Mouse (Mus musculus): ENCODE data around the gene Pacsin3. TPM values are rescaled to one million over a fixed set of nuclear protein-coding genes. Genes with fewer than 3 reads are reported as not detected.

Gene Pacsin3
- polyA plus RNA-seq, 1 experiment from 2014 or later = 16.4 TPM

DNA sequence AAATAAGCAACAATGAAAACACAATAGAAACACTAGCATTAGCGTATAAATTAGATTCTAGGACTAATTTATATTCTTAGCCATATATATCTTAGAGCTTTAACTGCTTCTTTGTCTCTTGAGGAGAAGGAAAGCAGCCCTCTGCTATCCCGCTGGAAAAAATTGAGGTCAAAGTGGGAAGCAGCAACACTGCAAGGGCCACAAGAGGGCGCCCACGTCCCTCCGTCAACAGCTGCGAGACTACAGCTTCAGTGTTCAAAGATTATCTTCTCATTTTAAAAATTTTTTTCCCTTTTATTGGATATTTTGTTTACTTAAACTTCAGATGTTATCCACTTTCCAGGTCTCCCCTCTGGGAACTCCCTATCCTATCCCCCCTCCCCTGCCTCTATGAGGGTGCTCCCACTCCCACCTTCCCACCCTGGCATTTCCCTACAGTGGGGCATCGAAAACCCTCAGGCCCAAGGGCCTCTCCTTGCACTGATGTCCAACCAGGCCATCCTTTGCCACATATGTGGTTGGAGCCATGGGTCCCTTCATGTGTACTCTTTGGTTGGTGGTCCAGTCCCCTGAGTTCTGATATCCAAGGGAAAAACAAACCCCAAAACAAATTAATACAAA, 30.2 kb downstream of the Pacsin3 start:
- H3K36me3 ChIP-seq (ENCODE audit: control insufficient read depth, insufficient read depth, low read length) = no peaks in the 10 kb centered on the region
- H3K4me2 ChIP-seq (replicated peaks; ENCODE audit: low read depth, low read length) = no peak overlapping the region
- ATAC-seq (ENCODE audit: low FRiP score) = peak; percentile 53; the same call in 1 of the 2 replicates
- DNase-seq (ENCODE audit: low spot score) = peak; percentile 88
- no peak overlapping the region for H3K4me3 ChIP-seq (ENCODE audit: low read depth, low read length)
- no peak overlapping the region for H3K27ac ChIP-seq (ENCODE audit: low read depth, low read length)
- no peak overlapping the region for H3K9ac ChIP-seq (ENCODE audit: low read depth, low read length)
- no peaks in the 10 kb centered on the region for H3K9me3 ChIP-seq (ENCODE audit: control insufficient read depth, low read length)
- H3K27me3 ChIP-seq (ENCODE audit: control insufficient read depth, insufficient read depth, low read length) = no peaks in the 10 kb centered on the region
- WGBS = 15% methylated on average over 7 of the region's 7 CpGs
- H3K4me1 ChIP-seq (replicated peaks; ENCODE audit: control insufficient read depth, insufficient read depth, low read length) = no peaks in the 10 kb centered on the region

DNA sequence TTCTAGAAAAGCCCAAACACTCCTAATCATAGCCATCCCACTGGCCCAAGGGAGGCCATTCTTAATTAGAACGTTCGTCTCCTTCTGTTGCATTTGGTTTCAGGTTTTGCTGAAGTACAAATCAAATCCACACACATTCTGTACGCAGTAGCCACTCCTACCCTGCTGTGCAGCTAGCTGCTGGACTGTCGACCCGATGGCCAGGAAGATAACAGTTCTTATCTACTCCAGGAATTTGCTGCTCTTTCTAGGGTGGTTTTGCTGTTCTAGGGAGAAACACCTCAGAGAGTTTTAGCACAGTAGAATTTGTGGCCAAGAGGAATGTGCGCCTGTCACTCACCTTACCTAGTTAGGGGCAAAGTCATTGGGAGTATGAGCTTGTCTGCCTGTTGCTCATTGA, 31.8 kb downstream of the Pacsin3 start:
- Histone ChIP-seq H3K27me3 (ENCODE audit: control insufficient read depth, insufficient read depth, low read length) (no peaks in the 10 kb centered on the region), H3K9ac (ENCODE audit: low read depth, low read length) (no peak overlapping the region), H3K9me3 (ENCODE audit: control insufficient read depth, low read length) (no peaks in the 10 kb centered on the region), H3K4me1 (replicated peaks; ENCODE audit: control insufficient read depth, insufficient read depth, low read length) (no peaks in the 10 kb centered on the region), H3K4me3 (ENCODE audit: low read depth, low read length) (no peak overlapping the region), H3K27ac (ENCODE audit: low read depth, low read length) (no peak overlapping the region), H3K36me3 (ENCODE audit: control insufficient read depth, insufficient read depth, low read length) (no peaks in the 10 kb centered on the region), H3K4me2 (replicated peaks; ENCODE audit: low read depth, low read length) (no peak overlapping the region)
- 83% methylated on average over 6 of the region's 6 CpGs for WGBS
- ATAC-seq (ENCODE audit: low FRiP score) = no peak
- DNase-seq (ENCODE audit: low spot score) = no peak

DNA sequence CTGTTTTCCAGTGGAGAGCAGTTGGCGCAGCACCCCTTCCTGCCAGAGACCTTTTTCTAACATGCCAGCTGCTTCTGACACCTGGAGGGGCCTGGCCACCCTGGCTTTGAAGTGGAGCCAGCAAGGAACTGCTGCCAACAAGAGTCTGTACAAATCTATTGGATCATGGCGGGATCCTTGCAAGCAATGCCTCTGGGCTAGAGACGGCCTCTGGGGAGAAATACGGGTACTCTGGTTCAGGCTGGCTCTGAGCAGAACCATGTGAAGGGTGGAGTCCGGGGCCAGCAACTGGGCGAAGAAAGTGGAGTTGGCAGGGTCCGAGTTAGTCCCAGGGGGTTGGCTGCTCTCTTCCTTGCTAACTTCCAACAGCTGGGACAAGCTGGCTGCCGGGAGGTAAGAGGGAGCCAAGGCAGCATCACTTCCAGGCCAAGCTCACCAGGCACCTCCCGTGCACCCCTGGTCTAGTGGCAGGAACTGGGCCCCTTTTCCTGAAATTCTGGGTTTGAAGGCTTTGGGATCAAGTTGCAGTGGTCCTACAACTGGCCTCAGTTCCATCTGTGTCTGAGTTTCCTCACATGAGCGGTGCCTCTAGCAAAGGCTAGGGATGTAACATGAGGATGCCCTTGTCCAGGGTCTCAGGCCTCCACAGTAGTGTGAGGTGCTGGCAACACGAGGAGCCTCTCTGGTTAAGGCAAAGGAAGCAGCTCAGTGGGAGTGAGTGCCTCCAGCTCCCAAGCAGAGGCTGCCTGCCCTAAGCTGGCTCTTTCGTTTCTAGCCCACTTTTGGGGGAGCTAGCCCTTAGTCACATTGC, 35.6 kb downstream of the Pacsin3 start:
- Histone ChIP-seq H3K27ac (ENCODE audit: low read depth, low read length) (no peak overlapping the region), H3K9me3 (ENCODE audit: control insufficient read depth, low read length) (no peaks in the 10 kb centered on the region), H3K4me2 (replicated peaks; ENCODE audit: low read depth, low read length) (no peak overlapping the region), H3K4me3 (ENCODE audit: low read depth, low read length) (no peak overlapping the region), H3K36me3 (ENCODE audit: control insufficient read depth, insufficient read depth, low read length) (no peaks in the 10 kb centered on the region), H3K9ac (ENCODE audit: low read depth, low read length) (no peak overlapping the region), H3K4me1 (replicated peaks; ENCODE audit: control insufficient read depth, insufficient read depth, low read length) (no peaks in the 10 kb centered on the region), H3K27me3 (ENCODE audit: control insufficient read depth, insufficient read depth, low read length) (no peaks in the 10 kb centered on the region)
- DNase-seq (ENCODE audit: low spot score) = no peak
- WGBS = 71% methylated on average over 12 of the region's 12 CpGs
- ATAC-seq (ENCODE audit: low FRiP score) = no peak

DNA sequence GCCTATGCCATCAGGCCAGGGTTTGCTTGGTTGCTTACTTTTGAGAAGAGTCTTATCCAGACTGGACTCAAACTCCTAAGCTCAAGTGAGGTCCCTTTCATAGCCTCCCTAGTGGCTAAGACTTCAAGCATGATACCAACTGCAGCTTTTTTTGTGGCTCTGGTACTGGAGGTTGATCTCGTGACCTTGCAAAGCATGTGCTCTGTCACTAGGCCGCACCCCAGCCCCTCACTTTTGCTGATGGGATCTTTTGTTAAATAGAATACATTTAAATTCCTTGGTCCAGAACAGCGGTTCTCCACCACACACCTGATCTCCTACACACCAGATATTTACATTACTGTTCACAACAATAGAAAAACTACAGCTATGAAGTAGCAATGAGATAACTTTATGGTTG, 38.5 kb downstream of the Pacsin3 start:
- Histone ChIP-seq H3K9ac (ENCODE audit: low read depth, low read length) (no peak overlapping the region), H3K4me2 (replicated peaks; ENCODE audit: low read depth, low read length) (no peak overlapping the region), H3K27ac (ENCODE audit: low read depth, low read length) (no peak overlapping the region), H3K4me1 (replicated peaks; ENCODE audit: control insufficient read depth, insufficient read depth, low read length) (no peaks in the 10 kb centered on the region), H3K36me3 (ENCODE audit: control insufficient read depth, insufficient read depth, low read length) (no peaks in the 10 kb centered on the region), H3K27me3 (ENCODE audit: control insufficient read depth, insufficient read depth, low read length) (no peaks in the 10 kb centered on the region), H3K9me3 (ENCODE audit: control insufficient read depth, low read length) (no peaks in the 10 kb centered on the region), H3K4me3 (ENCODE audit: low read depth, low read length) (no peak overlapping the region)
- ATAC-seq (ENCODE audit: low FRiP score) (no peak), DNase-seq (ENCODE audit: low spot score) (no peak)
- WGBS = 91% methylated on average over 3 of the region's 3 CpGs

DNA sequence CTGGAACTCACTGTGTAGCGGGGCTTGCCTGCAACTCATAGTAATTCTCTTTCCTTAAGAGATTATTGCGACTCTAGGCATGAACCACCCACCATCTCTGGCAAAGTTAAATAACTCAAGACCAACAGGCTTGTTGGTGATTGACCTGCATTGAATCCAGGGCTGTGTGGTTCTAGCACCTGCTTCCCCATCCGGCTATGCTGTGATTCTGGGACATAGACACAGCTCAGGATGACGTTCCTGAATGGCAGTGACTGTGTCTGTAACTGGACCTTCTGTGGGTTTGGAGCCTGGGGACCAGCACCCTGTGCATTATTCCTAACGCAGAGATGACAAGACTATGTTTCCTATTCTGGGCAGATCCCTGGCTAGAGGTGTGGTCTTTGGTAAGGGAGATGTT, 40.1 kb downstream of the Pacsin3 start:
- no peaks in the 10 kb centered on the region for H3K9me3 ChIP-seq (ENCODE audit: control insufficient read depth, low read length)
- ATAC-seq (ENCODE audit: low FRiP score) (no peak), DNase-seq (ENCODE audit: low spot score) (no peak)
- 89% methylated on average over 5 of the region's 5 CpGs for WGBS
- no peak overlapping the region for H3K4me2 ChIP-seq (replicated peaks; ENCODE audit: low read depth, low read length)
- H3K4me1 ChIP-seq (replicated peaks; ENCODE audit: control insufficient read depth, insufficient read depth, low read length) = no peaks in the 10 kb centered on the region
- no peak overlapping the region for H3K4me3 ChIP-seq (ENCODE audit: low read depth, low read length)
- H3K36me3 ChIP-seq (ENCODE audit: control insufficient read depth, insufficient read depth, low read length) = no peaks in the 10 kb centered on the region
- no peak overlapping the region for H3K9ac ChIP-seq (ENCODE audit: low read depth, low read length)
- no peaks in the 10 kb centered on the region for H3K27me3 ChIP-seq (ENCODE audit: control insufficient read depth, insufficient read depth, low read length)
- H3K27ac ChIP-seq (ENCODE audit: low read depth, low read length) = no peak overlapping the region

DNA sequence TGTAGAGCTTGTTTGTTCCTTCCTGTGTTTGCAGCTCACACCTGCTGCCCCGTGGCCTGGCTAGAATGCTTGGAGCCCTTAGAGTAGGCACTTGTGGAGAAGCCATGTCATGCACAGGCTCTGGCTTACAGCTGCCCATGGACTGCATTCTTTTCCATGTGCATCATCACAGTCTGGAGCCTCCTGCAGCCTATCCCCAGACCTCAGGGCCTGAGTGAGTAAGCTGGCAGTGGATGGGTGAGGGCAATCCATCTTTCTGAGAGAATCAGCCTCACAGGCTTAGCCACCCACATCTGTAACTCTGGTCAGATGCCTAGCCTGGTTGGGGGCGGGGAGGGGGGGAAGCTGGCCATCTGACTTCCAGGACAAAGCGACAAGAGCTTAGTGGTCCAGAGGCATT, 43.4 kb downstream of the Pacsin3 start:
- Histone ChIP-seq H3K4me2 (replicated peaks; ENCODE audit: low read depth, low read length) (no peak overlapping the region), H3K9me3 (ENCODE audit: control insufficient read depth, low read length) (no peaks in the 10 kb centered on the region), H3K27ac (ENCODE audit: low read depth, low read length) (no peak overlapping the region), H3K4me3 (ENCODE audit: low read depth, low read length) (no peak overlapping the region), H3K36me3 (ENCODE audit: control insufficient read depth, insufficient read depth, low read length) (no peaks in the 10 kb centered on the region), H3K4me1 (replicated peaks; ENCODE audit: control insufficient read depth, insufficient read depth, low read length) (no peaks in the 10 kb centered on the region), H3K9ac (ENCODE audit: low read depth, low read length) (no peak overlapping the region), H3K27me3 (ENCODE audit: control insufficient read depth, insufficient read depth, low read length) (no peaks in the 10 kb centered on the region)
- DNase-seq (ENCODE audit: low spot score) = no peak
- ATAC-seq (ENCODE audit: low FRiP score) = no peak
- WGBS = 64% methylated on average over 3 of the region's 3 CpGs

DNA sequence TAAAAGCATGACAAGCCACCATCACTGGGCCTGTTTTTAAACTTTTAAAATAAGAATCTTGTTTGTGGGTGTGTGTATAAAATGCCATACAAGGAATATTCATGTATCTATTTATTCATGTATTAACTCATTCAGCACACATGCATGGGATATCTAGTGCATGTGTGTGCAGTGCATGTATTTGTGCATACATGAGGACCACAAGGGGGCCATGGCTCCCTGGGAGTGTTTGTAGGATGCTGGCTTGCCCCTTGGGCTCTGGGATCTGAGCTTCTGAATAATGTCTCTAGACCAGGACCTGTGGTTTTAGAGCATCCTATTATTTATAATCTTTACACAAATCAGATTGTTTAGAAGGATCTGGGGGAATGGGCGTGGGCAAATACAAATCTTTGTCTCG, 45.0 kb downstream of the Pacsin3 start:
- H3K27me3 ChIP-seq (ENCODE audit: control insufficient read depth, insufficient read depth, low read length) = no peaks in the 10 kb centered on the region
- H3K4me3 ChIP-seq (ENCODE audit: low read depth, low read length) = no peak overlapping the region
- H3K36me3 ChIP-seq (ENCODE audit: control insufficient read depth, insufficient read depth, low read length) = no peaks in the 10 kb centered on the region
- H3K9ac ChIP-seq (ENCODE audit: low read depth, low read length) = no peak overlapping the region
- H3K27ac ChIP-seq (ENCODE audit: low read depth, low read length) = no peak overlapping the region
- ATAC-seq (ENCODE audit: low FRiP score) (no peak), DNase-seq (ENCODE audit: low spot score) (no peak)
- no peaks in the 10 kb centered on the region for H3K9me3 ChIP-seq (ENCODE audit: control insufficient read depth, low read length)
- H3K4me1 ChIP-seq (replicated peaks; ENCODE audit: control insufficient read depth, insufficient read depth, low read length) = no peaks in the 10 kb centered on the region
- no peak overlapping the region for H3K4me2 ChIP-seq (replicated peaks; ENCODE audit: low read depth, low read length)
- WGBS = 97% methylated on average over 2 of the region's 2 CpGs

DNA sequence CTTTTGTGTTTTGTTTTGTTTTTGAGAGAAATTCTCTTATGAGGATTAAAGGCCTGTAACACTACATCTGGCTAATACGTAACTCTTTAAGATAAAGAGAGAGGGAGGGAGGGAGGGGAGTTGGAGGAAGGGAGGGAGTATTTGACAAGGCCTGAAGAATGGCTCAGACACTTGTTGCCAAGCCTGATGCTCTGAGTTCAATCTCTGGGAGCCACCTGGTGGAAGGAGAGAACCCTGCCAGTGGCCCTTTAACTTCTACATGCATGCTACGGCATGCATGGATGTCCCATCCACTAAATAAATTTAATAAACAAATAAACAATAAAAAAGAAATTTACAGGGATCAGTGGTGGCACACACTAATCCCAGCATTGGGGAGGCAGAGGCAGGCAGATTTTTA, 46.1 kb downstream of the Pacsin3 start:
- ATAC-seq (ENCODE audit: low FRiP score) (no peak), DNase-seq (ENCODE audit: low spot score) (no peak)
- WGBS = 94% methylated on average over 2 of the region's 2 CpGs
- Histone ChIP-seq H3K4me2 (replicated peaks; ENCODE audit: low read depth, low read length) (no peak overlapping the region), H3K9me3 (ENCODE audit: control insufficient read depth, low read length) (no peaks in the 10 kb centered on the region), H3K27me3 (ENCODE audit: control insufficient read depth, insufficient read depth, low read length) (no peaks in the 10 kb centered on the region), H3K4me1 (replicated peaks; ENCODE audit: control insufficient read depth, insufficient read depth, low read length) (no peaks in the 10 kb centered on the region), H3K36me3 (ENCODE audit: control insufficient read depth, insufficient read depth, low read length) (no peaks in the 10 kb centered on the region), H3K4me3 (ENCODE audit: low read depth, low read length) (no peak overlapping the region), H3K9ac (ENCODE audit: low read depth, low read length) (no peak overlapping the region), H3K27ac (ENCODE audit: low read depth, low read length) (no peak overlapping the region)

DNA sequence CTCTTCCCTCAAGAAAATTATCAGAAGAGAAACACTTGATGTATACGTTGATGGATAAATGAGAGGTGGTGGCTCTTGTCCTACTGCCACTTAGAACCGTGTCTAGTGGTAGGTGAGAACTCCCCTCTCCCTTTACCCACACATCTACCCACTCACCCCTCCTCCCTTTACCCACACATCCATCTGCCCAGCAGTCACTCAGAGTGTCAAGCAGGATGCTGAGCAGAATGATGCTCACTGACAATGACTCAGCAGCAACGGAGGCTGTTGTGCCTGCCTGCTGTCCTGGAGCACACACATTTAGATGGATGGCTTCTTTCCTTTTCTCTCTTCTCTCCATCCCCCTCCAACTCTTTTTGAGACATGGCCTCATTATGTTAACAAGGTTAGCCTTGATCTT, 47.1 kb downstream of the Pacsin3 start:
- Histone ChIP-seq H3K9me3 (ENCODE audit: control insufficient read depth, low read length) (no peaks in the 10 kb centered on the region), H3K4me3 (ENCODE audit: low read depth, low read length) (no peak overlapping the region), H3K9ac (ENCODE audit: low read depth, low read length) (no peak overlapping the region), H3K27ac (ENCODE audit: low read depth, low read length) (no peak overlapping the region), H3K27me3 (ENCODE audit: control insufficient read depth, insufficient read depth, low read length) (no peaks in the 10 kb centered on the region), H3K36me3 (ENCODE audit: control insufficient read depth, insufficient read depth, low read length) (no peaks in the 10 kb centered on the region), H3K4me1 (replicated peaks; ENCODE audit: control insufficient read depth, insufficient read depth, low read length) (no peaks in the 10 kb centered on the region), H3K4me2 (replicated peaks; ENCODE audit: low read depth, low read length) (no peak overlapping the region)
- no peak for DNase-seq (ENCODE audit: low spot score)
- ATAC-seq (ENCODE audit: low FRiP score) = no peak
- 73% methylated on average over 3 of the region's 3 CpGs for WGBS
